In genomic region chr17:56032127-56032733, GRCm38 (mm10) we compare ENCODE assay signal across 11 mouse cellular contexts. TPM values are rescaled to one million over a fixed set of nuclear protein-coding genes. Genes with fewer than 3 reads are reported as not detected.
DNase-seq lines count a peak whose midpoint lies in the region; ATAC-seq and TF ChIP-seq lines count a peak whose summit lies in the region.
"Had no signal": no experiment of that assay in that cellular context is flagged by ENCODE, and none has a peak within 500 bp of the region (broad histone marks: within the 10 kb centered on the region; RNA-seq: fewer than 3 reads in every experiment).

No protein-coding gene starts in this region.

- H3K4me1 ChIP-seq in heart, embryonic 16.5 days (ENCODE audit: control insufficient read depth, insufficient read depth, low read length) = peaks cover 35% of the 10 kb centered on the region
- peaks cover 19% of the 10 kb centered on the region for H3K4me1 ChIP-seq in kidney, postnatal 0 days (replicated peaks; ENCODE audit: insufficient read depth, low read length)
- H3K4me1 ChIP-seq in lung, postnatal 0 days (ENCODE audit: insufficient read depth, low read depth, low read length) = peaks cover 14% of the 10 kb centered on the region; the same call in 1 of the 2 replicates

- no peaks in the 10 kb centered on the region for H3K27me3 ChIP-seq in heart, embryonic 16.5 days (ENCODE audit: control insufficient read depth, insufficient read depth, low read length)
- H3K27me3 ChIP-seq in C2C12 (ENCODE audit: control insufficient read depth, insufficient read depth, insufficient read length) = no peaks in the 10 kb centered on the region
- H3K27me3 ChIP-seq in kidney, postnatal 0 days (ENCODE audit: insufficient read depth, low read length) = no peaks in the 10 kb centered on the region
- no peaks in the 10 kb centered on the region for H3K27me3 ChIP-seq in lung, postnatal 0 days (replicated peaks; ENCODE audit: insufficient read depth, low read length)

- peaks cover 78% of the 10 kb centered on the region for H3K79me3 ChIP-seq in C2C12 (ENCODE audit: low read depth)

- H3ac ChIP-seq in C2C12 (ENCODE audit: control insufficient read depth, insufficient read length, low read depth) = peak overlapping the region; percentile 50

- no peak overlapping the region for H3K4me3 ChIP-seq in heart, embryonic 16.5 days (ENCODE audit: low read length)
- H3K4me3 ChIP-seq in C2C12 (ENCODE audit: insufficient read depth, poor library complexity, severe bottlenecking) = no peak overlapping the region
- no peak overlapping the region for H3K4me3 ChIP-seq in kidney, postnatal 0 days (replicated peaks; ENCODE audit: low read depth, low read length)
- no peak overlapping the region for H3K4me3 ChIP-seq in lung, postnatal 0 days (ENCODE audit: low read depth, low read length)

- peak overlapping the region; percentile 10; the same call in 1 of the 2 replicates for H3K9ac ChIP-seq in heart, embryonic 16.5 days (ENCODE audit: low read length)
- H3K9ac ChIP-seq in kidney, postnatal 0 days (ENCODE audit: low read depth, low read length) = no peak overlapping the region
- H3K9ac ChIP-seq in lung, postnatal 0 days (replicated peaks; ENCODE audit: low read depth) = no peak overlapping the region

- WGBS in heart, embryonic 16.5 days = 74% methylated on average over 6 of the region's 6 CpGs
- WGBS in kidney, postnatal 0 days = 63% methylated on average over 6 of the region's 6 CpGs
- WGBS in lung, postnatal 0 days = 68% methylated on average over 6 of the region's 6 CpGs

- no peak overlapping the region for H3K27ac ChIP-seq in heart, embryonic 16.5 days (ENCODE audit: low read length)
- H3K27ac ChIP-seq in kidney, postnatal 0 days = peak overlapping the region; percentile 33
- H3K27ac ChIP-seq in lung, postnatal 0 days (ENCODE audit: low read length) = no peak overlapping the region

- H3K79me2 ChIP-seq in C2C12 (ENCODE audit: control insufficient read depth, insufficient read depth) = peaks cover 92% of the 10 kb centered on the region

- no peaks in the 10 kb centered on the region; the same call in 1 of the 2 replicates for H3K36me3 ChIP-seq in heart, embryonic 16.5 days (ENCODE audit: control insufficient read depth, insufficient read depth)
- H3K36me3 ChIP-seq in C2C12 (ENCODE audit: control insufficient read depth, insufficient read depth) = peaks cover 34% of the 10 kb centered on the region
- peaks cover 12% of the 10 kb centered on the region; the same call in 1 of the 2 replicates for H3K36me3 ChIP-seq in kidney, postnatal 0 days (ENCODE audit: insufficient read depth, low read length)
- no peaks in the 10 kb centered on the region for H3K36me3 ChIP-seq in lung, postnatal 0 days (ENCODE audit: insufficient read depth, low read length)

- no peak for TF ChIP-seq CTCF in C2C12 (IDR thresholded peaks at IDR 0.05; ENCODE audit: control insufficient read depth, insufficient read depth, insufficient read length)
- TF ChIP-seq CTCF in kidney, postnatal 0 days (IDR thresholded peaks at IDR 0.05; ENCODE audit: low read depth) = no peak
- TF ChIP-seq CTCF in lung, postnatal 0 days (IDR thresholded peaks at IDR 0.05) = no peak

- H3K4me2 ChIP-seq in heart, embryonic 16.5 days (ENCODE audit: low read depth, low read length) = no peak overlapping the region
- H3K4me2 ChIP-seq in kidney, postnatal 0 days (ENCODE audit: low read length) = peak overlapping the region; percentile 21; the same call in 1 of the 2 replicates
- no peak overlapping the region for H3K4me2 ChIP-seq in lung, postnatal 0 days (replicated peaks; ENCODE audit: low read depth, low read length)

- H3K9me3 ChIP-seq in heart, embryonic 16.5 days (replicated peaks; ENCODE audit: control insufficient read depth, low read length) = no peaks in the 10 kb centered on the region
- no peaks in the 10 kb centered on the region for H3K9me3 ChIP-seq in kidney, postnatal 0 days (replicated peaks; ENCODE audit: low read length)
- no peaks in the 10 kb centered on the region for H3K9me3 ChIP-seq in lung, postnatal 0 days (ENCODE audit: low read length)
- H3K9me3 ChIP-seq: G1E had no signal

- ATAC-seq in heart, embryonic 16.5 days (replicated peaks; ENCODE audit: extremely low read depth, insufficient read depth, low FRiP score) = no peak
- ATAC-seq in kidney, postnatal 0 days (replicated peaks; ENCODE audit: low FRiP score, low read depth) = peak; percentile 37
- ATAC-seq in lung, postnatal 0 days = no peak
- no peak for ATAC-seq in monocyte, adult 5-6 weeks (replicated peaks; ENCODE audit: insufficient number of reproducible peaks, low FRiP score, low TSS enrichment, poor library complexity, severe bottlenecking)

- no peak for DNase-seq in heart, adult 8-10 months (ENCODE audit: low spot score)
- DNase-seq in NIH3T3 (ENCODE audit: low read depth) = peak; percentile 65
- peak; percentile 25 for DNase-seq in kidney, postnatal 0 days (ENCODE audit: low spot score)
- no peak for DNase-seq in lung, postnatal 0 days (ENCODE audit: low spot score)
- DNase-seq in urinary bladder, postnatal 14 days (ENCODE audit: low spot score) = no peak
- DNase-seq: adrenal gland, postnatal 14 days; lung, postnatal 10 days had no signal

- TF ChIP-seq EP300 in lung, postnatal 0 days (IDR thresholded peaks at IDR 0.05) = no peak

TF ChIP-seq in C2C12, 6 proteins besides CTCF, POLR2A, EP300 and RAD21:
- TF ChIP-seq FOSL1 (IDR thresholded peaks at IDR 0.05; ENCODE audit: insufficient read depth, low read length, poor library complexity, severe bottlenecking) (no peak), MYOG (IDR thresholded peaks at IDR 0.05; ENCODE audit: control insufficient read depth, extremely low read depth, insufficient read length) (no peak), MAX (IDR thresholded peaks at IDR 0.05) (no peak), USF1 (IDR thresholded peaks at IDR 0.05; ENCODE audit: low read depth) (no peak), MYOD1 (IDR thresholded peaks at IDR 0.05; ENCODE audit: control insufficient read depth, insufficient read length, low read depth) (no peak), CEBPB (IDR thresholded peaks at IDR 0.05; ENCODE audit: low read depth) (no peak)

RNA-seq across cellular contexts. Expression of gene Sh3gl1, which starts 4.2 kb away (rescaled TPM):
- polyA plus RNA-seq in heart, embryonic 16.5 days (2015; fragmentation: Nextera tagmentation; extraction: Ambion mirVana) = 81.1 and 82.8 TPM in 2 replicates
- total RNA-seq in heart, adult 8-10 months (2022) = 10 to 100 TPM; 12.3 to 14.4 (median 13.3) TPM
- 83.9 TPM for polyA plus RNA-seq in C2C12 (2012; fragmentation: generic; extraction: Trizol)
- polyA plus RNA-seq in kidney, postnatal 0 days (2015; fragmentation: Nextera tagmentation; extraction: Ambion mirVana) = 115 and 129 TPM in 2 replicates
- polyA plus RNA-seq in lung, postnatal 0 days (2015; fragmentation: Nextera tagmentation; extraction: Ambion mirVana) = 97.1 and 105 TPM in 2 replicates
- total RNA-seq in monocyte, adult 5-6 weeks (2017) = 22.4 to 35.7 TPM (median 23.4 TPM) in 3 replicates

RNA-seq across cellular contexts. Expression of gene Chaf1a, which starts 8.0 kb away (rescaled TPM):
- polyA plus RNA-seq in heart, embryonic 16.5 days (2015; fragmentation: Nextera tagmentation; extraction: Ambion mirVana) = 12.1 and 12.7 TPM in 2 replicates
- 1 to 10 TPM in 3 of 4 experiments, under 1 TPM in 1; 0.84 to 1.9 (median 1.4) TPM for total RNA-seq in heart, adult 8-10 months (2022)
- 39.9 TPM for polyA plus RNA-seq in C2C12 (2012; fragmentation: generic; extraction: Trizol)
- polyA plus RNA-seq in kidney, postnatal 0 days (2015; fragmentation: Nextera tagmentation; extraction: Ambion mirVana) = 11.1 and 11.2 TPM in 2 replicates
- 3.0 and 3.2 TPM in 2 replicates for polyA plus RNA-seq in lung, postnatal 0 days (2015; fragmentation: Nextera tagmentation; extraction: Ambion mirVana)
- 0.64 to 4.6 TPM (median 2.1 TPM) in 3 replicates for total RNA-seq in monocyte, adult 5-6 weeks (2017)

RNA-seq across cellular contexts. Expression of gene Mpnd, which starts 26.7 kb away (rescaled TPM):
- 77.4 and 78.0 TPM in 2 replicates for polyA plus RNA-seq in heart, embryonic 16.5 days (2015; fragmentation: Nextera tagmentation; extraction: Ambion mirVana)
- 10 to 100 TPM; 78.9 to 90.4 (median 87.1) TPM for total RNA-seq in heart, adult 8-10 months (2022)
- 55.4 TPM for polyA plus RNA-seq in C2C12 (2012; fragmentation: generic; extraction: Trizol)
- polyA plus RNA-seq in kidney, postnatal 0 days (2015; fragmentation: Nextera tagmentation; extraction: Ambion mirVana) = 75.6 and 83.9 TPM in 2 replicates
- polyA plus RNA-seq in lung, postnatal 0 days (2015; fragmentation: Nextera tagmentation; extraction: Ambion mirVana) = 38.5 and 45.0 TPM in 2 replicates
- 31.5 to 106 TPM (median 82.0 TPM) in 3 replicates for total RNA-seq in monocyte, adult 5-6 weeks (2017)

RNA-seq across cellular contexts. Expression of gene Stap2, which starts 26.8 kb away (rescaled TPM):
- 16.6 and 17.9 TPM in 2 replicates for polyA plus RNA-seq in heart, embryonic 16.5 days (2015; fragmentation: Nextera tagmentation; extraction: Ambion mirVana)
- total RNA-seq in heart, adult 8-10 months (2022) = 10 to 100 TPM; 11.8 to 17.5 (median 14.4) TPM
- polyA plus RNA-seq in C2C12 (2012; fragmentation: generic; extraction: Trizol) = 0.48 TPM
- 21.8 and 22.0 TPM in 2 replicates for polyA plus RNA-seq in kidney, postnatal 0 days (2015; fragmentation: Nextera tagmentation; extraction: Ambion mirVana)
- 49.1 and 57.4 TPM in 2 replicates for polyA plus RNA-seq in lung, postnatal 0 days (2015; fragmentation: Nextera tagmentation; extraction: Ambion mirVana)
- 0.29 to 1.1 TPM in 2 of 3 replicates, not detected in the other for total RNA-seq in monocyte, adult 5-6 weeks (2017)
- polyA plus RNA-seq: G1E had no signal

RNA-seq across cellular contexts. Expression of gene Ubxn6, which starts 42.6 kb away (rescaled TPM):
- 44.9 and 46.2 TPM in 2 replicates for polyA plus RNA-seq in heart, embryonic 16.5 days (2015; fragmentation: Nextera tagmentation; extraction: Ambion mirVana)
- total RNA-seq in heart, adult 8-10 months (2022) = 10 to 100 TPM; 50.4 to 64.4 (median 55.4) TPM
- 40.4 TPM for polyA plus RNA-seq in C2C12 (2012; fragmentation: generic; extraction: Trizol)
- 54.4 and 56.0 TPM in 2 replicates for polyA plus RNA-seq in kidney, postnatal 0 days (2015; fragmentation: Nextera tagmentation; extraction: Ambion mirVana)
- polyA plus RNA-seq in lung, postnatal 0 days (2015; fragmentation: Nextera tagmentation; extraction: Ambion mirVana) = 59.7 and 60.4 TPM in 2 replicates
- total RNA-seq in monocyte, adult 5-6 weeks (2017) = 38.0 to 40.4 TPM (median 38.5 TPM) in 3 replicates

Comparison
In these comparisons a context has a peak if more than half of its experiments do, and no peak if none do; other contexts are left out.
1. DNase-seq: peak in NIH3T3 (single experiment) and kidney, postnatal 0 days (single experiment); none in heart, adult 8-10 months (single experiment), lung, postnatal 0 days (single experiment) and urinary bladder, postnatal 14 days (single experiment).